Mouse (Mus musculus): ENCODE measurements around the gene Ripor3.

- TF ChIP-seq CTCF (IDR thresholded peaks at IDR 0.05; ENCODE audit: extremely low read depth, insufficient read length, insufficient replicate concordance, low read depth, low read length): no peak
- TF ChIP-seq POLR2A (IDR thresholded peaks at IDR 0.05; ENCODE audit: low read depth, low read length): no peak
These were observed 3.9 kb downstream of the Ripor3 start for GRCm38 (mm10) chr2:168006489-168006888.
